Mouse (Mus musculus): ENCODE results near the gene Gnat1. TPM values are rescaled to one million over a fixed set of nuclear protein-coding genes. Genes with fewer than 3 reads are reported as not detected.

The Gnat1 gene
- polyA plus RNA-seq, 1 experiment from 2014 or later: 2.2 TPM

DNA sequence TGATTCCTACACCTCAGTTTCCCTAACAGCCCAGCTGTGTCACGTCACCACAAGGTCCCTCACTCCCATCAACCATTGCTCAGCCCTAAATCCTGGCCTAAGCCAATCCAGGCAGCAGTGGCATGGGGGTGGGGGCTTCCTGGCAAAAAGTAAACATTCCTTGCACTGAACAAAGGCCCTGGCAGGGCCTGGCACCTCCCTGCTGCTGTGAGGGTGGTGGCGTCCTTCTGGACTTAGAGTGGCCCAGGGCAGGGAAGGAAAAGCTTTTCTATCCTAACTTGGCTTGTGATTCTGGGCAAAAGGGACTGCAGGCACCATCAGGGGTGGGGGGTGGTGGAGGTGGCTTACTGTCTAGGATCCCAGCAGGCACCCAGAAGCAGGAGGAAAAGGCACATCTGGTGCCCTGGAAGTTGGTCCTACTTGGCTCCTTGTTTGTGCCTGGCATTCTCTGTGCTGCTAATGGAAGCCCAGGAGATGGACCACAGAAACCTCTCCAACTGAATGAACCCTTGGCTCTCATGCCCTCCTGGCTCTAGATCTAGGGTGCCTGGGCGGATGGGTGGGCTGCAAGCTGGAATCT lies 23.2 kb upstream of the Gnat1 start:
- CTCF ChIA-PET: interaction anchor here (1.1 to 2.1 kb wide), 3 partner anchors 9 to 58 kb away, joined by 4 to 9 read pairs (median 4); no protein-coding TSS in a partner anchor
- POLR2A ChIA-PET: interaction anchor here (0.7 to 2.7 kb wide), 3 partner anchors 11 to 37 kb away, joined by 3 to 12 read pairs (median 5); no protein-coding TSS in a partner anchor
- in situ Hi-C loops (cut with MboI; ENCODE audit: low pct_unique_long_range_greater_than_20kb): loop anchor here (25.0 kb wide), 1 partner anchor 390 kb away; no protein-coding TSS in a partner anchor
- ATAC-seq: no peak
- no peak for DNase-seq (ENCODE audit: low read depth, low spot score)
- TF ChIP-seq CTCF (IDR thresholded peaks at IDR 0.05): no peak
- H3K27me3 ChIP-seq: no peaks in the 10 kb centered on the region

DNA sequence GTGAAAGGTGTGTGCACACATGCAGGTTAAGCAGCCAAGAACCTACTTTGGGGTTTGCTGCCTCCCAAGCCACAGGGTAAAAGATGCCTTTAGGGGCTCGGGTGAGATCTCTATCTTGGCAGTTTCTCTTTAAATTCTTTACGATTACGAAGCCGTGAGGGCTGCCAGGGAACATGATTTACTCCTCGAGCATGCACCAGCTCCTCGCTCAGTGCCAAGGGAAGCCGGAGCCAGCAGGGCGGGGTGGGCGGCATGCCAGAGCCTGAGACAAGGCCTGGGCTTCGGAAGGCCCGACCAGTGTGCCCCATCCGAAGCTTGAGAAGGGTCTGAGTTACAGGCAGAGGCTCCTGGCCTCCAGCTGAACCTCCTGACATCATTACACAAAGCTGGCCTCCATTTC lies 22.1 kb upstream of the Gnat1 start:
- ATAC-seq: peak; percentile 29
- POLR2A ChIA-PET: interaction anchor here (1.0 to 2.7 kb wide), 4 partner anchors 12 to 38 kb away, joined by 4 to 12 read pairs (median 4); no protein-coding TSS in a partner anchor
- peak; percentile 89 for DNase-seq (ENCODE audit: low read depth, low spot score)
- H3K27me3 ChIP-seq: no peaks in the 10 kb centered on the region
- TF ChIP-seq CTCF (IDR thresholded peaks at IDR 0.05): no peak
- CTCF ChIA-PET: interaction anchor here (0.8 to 1.7 kb wide), 7 partner anchors 9 to 57 kb away, joined by 3 to 9 read pairs (median 3); partner anchors contain the start of gene Sema3f
- in situ Hi-C loops (cut with MboI; ENCODE audit: low pct_unique_long_range_greater_than_20kb): loop anchor here (25.0 kb wide), 1 partner anchor 389 kb away; no protein-coding TSS in a partner anchor

DNA sequence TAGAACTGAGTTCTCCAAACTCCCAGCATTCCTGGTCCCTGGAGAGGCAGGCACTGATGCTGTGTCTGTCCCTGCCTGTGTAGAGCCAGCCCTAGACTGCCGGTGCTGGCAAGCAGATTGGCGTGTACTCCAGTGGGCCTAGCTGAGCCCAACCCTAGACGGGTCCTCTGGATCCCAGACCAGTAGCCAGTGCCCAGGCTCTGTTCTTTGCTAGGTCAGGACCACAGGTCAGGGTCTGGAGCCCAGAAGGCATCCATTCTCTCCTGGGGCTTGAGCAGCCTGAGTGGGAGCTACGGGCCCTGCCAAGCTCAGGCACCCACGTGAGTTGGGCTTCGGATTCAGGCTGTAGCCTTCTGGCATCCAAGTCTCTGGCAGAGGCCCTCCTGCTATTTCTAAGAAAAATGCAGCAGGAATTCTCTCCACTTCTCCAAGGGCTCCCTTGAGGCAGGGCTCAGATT lies 20.6 kb upstream of the Gnat1 start:
- DNase-seq (ENCODE audit: low read depth, low spot score): peak; percentile 80
- TF ChIP-seq CTCF (IDR thresholded peaks at IDR 0.05): no peak
- peak; percentile 48 for ATAC-seq
- CTCF ChIA-PET: interaction anchor here (0.9 to 1.5 kb wide), 2 partner anchors 14 to 38 kb away, joined by 5 to 8 read pairs; no protein-coding TSS in a partner anchor
- H3K27me3 ChIP-seq: no peaks in the 10 kb centered on the region
- POLR2A ChIA-PET: interaction anchor here (1.4 to 4.0 kb wide), 4 partner anchors 8 to 36 kb away, joined by 4 to 20 read pairs (median 6); no protein-coding TSS in a partner anchor
- in situ Hi-C loops (cut with MboI; ENCODE audit: low pct_unique_long_range_greater_than_20kb): loop anchor here (25.0 kb wide), 1 partner anchor 388 kb away; no protein-coding TSS in a partner anchor

DNA sequence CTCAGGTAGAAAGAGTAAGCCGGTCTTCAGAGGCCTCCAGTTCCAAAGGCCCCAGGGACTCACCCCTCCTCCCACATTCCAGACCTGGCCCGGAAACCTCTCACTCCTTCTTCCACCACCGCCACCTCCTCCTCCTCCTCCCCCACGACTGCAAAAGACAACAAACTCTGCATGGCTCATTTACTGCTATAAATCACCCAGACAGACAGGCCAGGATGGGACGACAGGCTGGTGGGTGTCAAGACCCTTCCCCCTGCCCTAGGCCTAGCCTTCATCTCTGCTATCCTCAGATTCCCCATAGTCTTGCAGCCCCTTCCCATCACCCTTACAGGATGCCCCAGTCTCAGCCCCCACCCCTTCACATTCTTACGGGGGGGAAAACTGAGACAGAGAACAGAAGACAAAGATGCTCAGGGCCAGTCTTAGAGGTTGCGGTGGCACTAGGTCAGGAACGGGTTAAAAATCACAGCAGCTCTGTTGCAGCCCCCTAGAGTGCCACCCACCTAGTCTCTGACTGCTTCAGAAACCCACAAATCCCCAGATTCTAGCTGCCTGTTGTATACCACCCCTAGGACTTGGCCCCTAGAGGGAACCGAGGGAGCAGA lies 20.0 kb upstream of the Gnat1 start:
- ChIA-PET CTCF (interaction anchor here (0.9 to 1.6 kb wide), 4 partner anchors 8 to 38 kb away, joined by 3 to 11 read pairs (median 6); no protein-coding TSS in a partner anchor), POLR2A (interaction anchor here (1.4 to 4.0 kb wide), 4 partner anchors 9 to 37 kb away, joined by 4 to 20 read pairs (median 6); no protein-coding TSS in a partner anchor)
- H3K27me3 ChIP-seq: no peaks in the 10 kb centered on the region
- no peak for TF ChIP-seq CTCF (IDR thresholded peaks at IDR 0.05)
- DNase-seq (ENCODE audit: low read depth, low spot score) (no peak), ATAC-seq (no peak)
- in situ Hi-C loops (cut with MboI; ENCODE audit: low pct_unique_long_range_greater_than_20kb): no loop called here

DNA sequence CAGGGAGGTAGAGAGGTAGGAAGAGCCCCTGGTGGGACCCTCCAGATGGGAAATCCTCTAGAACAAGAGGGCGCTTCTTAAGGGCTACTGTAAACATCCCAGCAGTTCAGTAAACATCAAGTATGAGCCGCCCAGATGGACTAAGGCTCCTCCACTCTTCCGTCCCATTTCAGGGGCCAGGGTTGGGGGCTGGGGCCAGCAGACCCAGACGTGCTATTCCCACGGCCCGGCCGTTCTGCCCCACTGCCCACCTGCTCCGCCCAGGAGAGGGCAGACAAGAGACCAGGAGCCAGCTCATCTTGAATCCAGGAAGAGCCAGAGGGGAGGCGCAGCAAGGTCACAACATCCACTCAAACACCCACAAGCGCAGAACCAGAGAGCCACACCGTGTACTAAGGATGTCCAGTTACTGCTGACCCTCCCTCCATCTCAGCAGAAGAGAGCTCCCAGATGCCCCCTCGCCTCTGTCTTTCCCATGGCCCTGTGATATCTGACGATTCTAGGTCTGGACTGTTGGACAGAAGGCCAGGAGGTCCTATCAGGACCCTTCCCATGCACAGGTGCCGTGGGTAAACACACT lies 19.2 kb upstream of the Gnat1 start:
- ChIA-PET CTCF (interaction anchor here (1.1 to 1.6 kb wide), 2 partner anchors 9 to 39 kb away, joined by 3 to 11 read pairs; no protein-coding TSS in a partner anchor), POLR2A (interaction anchor here (1.0 to 4.0 kb wide), 5 partner anchors 10 to 39 kb away, joined by 3 to 20 read pairs (median 5); no protein-coding TSS in a partner anchor)
- no peak for DNase-seq (ENCODE audit: low read depth, low spot score)
- in situ Hi-C loops (cut with MboI; ENCODE audit: low pct_unique_long_range_greater_than_20kb): no loop called here
- peak; percentile 20 for ATAC-seq
- no peak for TF ChIP-seq CTCF (IDR thresholded peaks at IDR 0.05)
- H3K27me3 ChIP-seq: no peaks in the 10 kb centered on the region

DNA sequence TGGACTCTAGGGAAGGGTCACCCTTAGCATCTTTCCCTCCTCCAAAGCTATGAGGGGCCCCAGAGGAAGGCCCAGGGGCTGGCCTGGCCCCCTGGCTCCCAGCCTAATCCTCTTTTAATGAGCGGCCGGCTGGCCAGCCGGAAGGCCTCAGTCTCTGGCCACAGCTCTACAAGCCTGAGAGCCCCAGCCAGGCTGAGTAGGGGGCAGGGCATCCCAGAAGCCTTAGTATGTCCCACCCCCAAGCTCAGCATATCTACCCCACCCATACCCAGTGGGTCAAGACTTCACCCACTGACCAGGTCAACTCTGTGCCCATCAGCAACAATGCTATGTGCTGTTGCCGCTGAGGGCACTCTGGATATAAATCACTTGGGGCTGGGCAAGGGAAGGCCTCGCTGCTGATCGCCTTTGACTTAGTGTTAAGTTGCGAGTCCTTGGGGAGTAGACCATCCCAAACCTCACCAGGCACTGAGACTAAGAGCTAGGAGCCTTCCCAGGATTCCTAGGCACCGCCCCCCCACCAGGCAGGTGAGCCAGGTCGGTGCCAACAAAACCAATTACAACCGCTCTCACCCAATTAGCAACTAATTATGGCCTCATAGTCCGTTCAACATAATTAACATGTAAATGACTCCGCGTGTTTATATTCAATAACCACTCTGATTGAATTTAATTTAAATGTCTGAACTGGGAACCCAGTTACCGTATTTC lies 18.5 kb upstream of the Gnat1 start:
- H3K27me3 ChIP-seq: no peaks in the 10 kb centered on the region
- TF ChIP-seq CTCF (IDR thresholded peaks at IDR 0.05): no peak
- in situ Hi-C loops (cut with MboI; ENCODE audit: low pct_unique_long_range_greater_than_20kb): no loop called here
- CTCF ChIA-PET: interaction anchor here (0.8 to 1.6 kb wide), 3 partner anchors 9 to 53 kb away, joined by 3 to 11 read pairs (median 3); no protein-coding TSS in a partner anchor
- POLR2A ChIA-PET: interaction anchor here (0.6 to 4.0 kb wide), 4 partner anchors 11 to 1279 kb away, joined by 3 to 20 read pairs (median 4); no protein-coding TSS in a partner anchor
- DNase-seq (ENCODE audit: low read depth, low spot score) (no peak), ATAC-seq (no peak)

DNA sequence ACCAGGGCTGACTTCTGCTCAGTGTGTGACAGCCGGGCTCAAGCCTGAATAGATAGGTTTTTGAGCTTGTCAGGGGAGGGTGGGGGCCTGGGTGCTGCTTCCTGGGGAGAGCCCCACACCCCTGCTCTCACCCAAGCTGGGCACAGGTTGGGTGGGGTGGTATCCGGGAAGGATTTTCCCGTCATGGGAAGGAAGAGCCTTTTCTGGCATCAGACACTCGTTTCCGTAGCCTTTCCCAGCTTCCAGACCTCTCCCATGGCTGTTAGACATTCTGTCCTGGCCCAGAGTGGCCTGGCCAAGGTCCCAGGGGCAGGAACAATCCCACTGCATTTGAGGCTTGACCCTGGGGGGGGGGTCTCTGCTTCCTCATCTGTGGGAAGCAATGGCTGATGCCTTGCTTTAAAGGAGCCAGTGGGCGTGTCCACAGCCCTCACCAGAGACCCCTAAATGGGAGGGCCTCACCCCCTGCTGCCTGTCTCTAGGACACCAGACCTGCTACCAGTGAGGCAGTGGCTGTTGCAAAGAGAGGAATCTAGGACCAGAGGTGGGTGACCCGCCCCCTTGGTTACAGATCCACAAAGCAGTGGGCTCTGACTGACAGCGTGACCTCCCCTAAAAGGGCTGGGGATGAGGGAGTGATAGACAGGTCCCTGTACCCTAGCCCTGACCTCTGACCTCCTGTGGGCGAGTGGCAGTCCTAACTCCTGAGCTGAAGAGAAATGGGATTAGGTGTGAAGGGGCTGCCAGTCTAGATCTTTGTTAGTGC lies 17.5 kb upstream of the Gnat1 start:
- POLR2A ChIA-PET: interaction anchor here (0.8 to 4.0 kb wide), 4 partner anchors 12 to 43 kb away, joined by 3 to 20 read pairs (median 4); no protein-coding TSS in a partner anchor
- H3K27me3 ChIP-seq: no peaks in the 10 kb centered on the region
- ATAC-seq (no peak), DNase-seq (ENCODE audit: low read depth, low spot score) (no peak)
- CTCF ChIA-PET: interaction anchor here (1.0 to 1.4 kb wide), 5 partner anchors 11 to 52 kb away, joined by 3 to 4 read pairs (median 3); no protein-coding TSS in a partner anchor
- TF ChIP-seq CTCF (IDR thresholded peaks at IDR 0.05): no peak
- in situ Hi-C loops (cut with MboI; ENCODE audit: low pct_unique_long_range_greater_than_20kb): no loop called here

DNA sequence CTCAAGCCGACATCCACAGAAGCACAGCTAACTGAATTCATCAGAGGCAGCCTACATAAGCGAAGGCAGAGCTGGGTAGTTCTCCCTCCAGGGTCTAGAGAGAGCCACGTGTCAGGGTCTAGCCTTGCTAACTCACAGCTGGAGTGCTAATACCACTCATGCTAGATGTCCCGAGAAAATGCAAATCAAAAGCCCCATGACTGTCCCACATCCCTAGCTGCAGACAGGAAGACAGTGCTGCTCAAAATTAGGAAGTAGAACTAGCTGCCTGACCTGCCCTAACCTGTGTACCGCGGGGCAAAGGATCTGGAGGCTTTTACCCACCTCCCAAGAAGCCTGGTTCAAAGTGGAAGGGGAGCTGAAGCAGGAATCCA lies 16.6 kb upstream of the Gnat1 start:
- no peak for TF ChIP-seq CTCF (IDR thresholded peaks at IDR 0.05)
- no peaks in the 10 kb centered on the region for H3K27me3 ChIP-seq
- POLR2A ChIA-PET: interaction anchor here (1.2 kb wide), 1 partner anchor 44 kb away, joined by 4 read pairs; no protein-coding TSS in a partner anchor
- ATAC-seq (no peak), DNase-seq (ENCODE audit: low read depth, low spot score) (no peak)
- in situ Hi-C loops (cut with MboI; ENCODE audit: low pct_unique_long_range_greater_than_20kb): no loop called here
- CTCF ChIA-PET: interaction anchor here (1.0 to 1.4 kb wide), 4 partner anchors 12 to 51 kb away, joined by 3 to 4 read pairs (median 4); no protein-coding TSS in a partner anchor

Measured in Patski (cell line).